14 mouse cellular contexts compared by ENCODE assay signal in genomic region chrX:103286899-103287722, GRCm38 (mm10). TPM values are rescaled to one million over a fixed set of nuclear protein-coding genes. Genes with fewer than 3 reads are reported as not detected.
A peak's percentile ranks its signal among the peaks of the same experiment; 100 is the strongest.
DNase-seq lines count a peak whose midpoint lies in the region; ATAC-seq and TF ChIP-seq lines count a peak whose summit lies in the region.
"Had no signal": no experiment of that assay in that cellular context is flagged by ENCODE, and none has a peak within 500 bp of the region (broad histone marks: within the 10 kb centered on the region; RNA-seq: fewer than 3 reads in every experiment).

No protein-coding gene starts in this region.

- in situ Hi-C loops in CH12.LX (cut with MboI; ENCODE audit: low pct_ligation_motif_present, low pct_unique_long_range_greater_than_20kb, low sequenced_read_pairs) (no loop called here), ES-E14 (cut with MboI; ENCODE audit: low sequenced_read_pairs in 2 of 2, unreplicated experiment in 2 of 2) (no loop called here)

- H3K4me2 ChIP-seq in CH12.LX (ENCODE audit: insufficient read depth, low read depth, poor library complexity, severe bottlenecking), result 0 out of 2 replicates have a peak overlapping the region, but pooled peaks have one; percentile 50
- no peak overlapping the region for H3K4me2 ChIP-seq in forebrain, embryonic 16.5 days (ENCODE audit: low read length)
- no peak overlapping the region for H3K4me2 ChIP-seq in midbrain, embryonic 11.5 days
- H3K4me2 ChIP-seq: liver, embryonic 12.5 days; midbrain, embryonic 12.5 days had no signal

- no peak for TF ChIP-seq RAD21 in CH12.LX (IDR thresholded peaks at IDR 0.05; ENCODE audit: low read depth, low read length)

- TF ChIP-seq EP300 in CH12.LX (IDR thresholded peaks at IDR 0.05; ENCODE audit: low read length), result no peak

- DNase-seq in CH12.LX (ENCODE audit: extremely low read depth) (no peak), ES-E14 (ENCODE audit: low read depth, low spot score) (peak; percentile 39)
- DNase-seq in midbrain, embryonic 11.5 days (ENCODE audit: low spot score, missing footprints), result peak; percentile 87
- no peak for DNase-seq in right cerebral cortex, postnatal 25 days
- no peak for DNase-seq in testis, postnatal 14 days (ENCODE audit: low spot score)
- DNase-seq in heart, adult 11 months, result no peak
- DNase-seq: heart, adult 18-20 months; kidney, postnatal 4 days; thymus, adult 2 months had no signal

- H3K4me3 ChIP-seq in CH12.LX (replicated peaks in 1 of 3; ENCODE audit: low read depth in 2 of 3, low read length in 2 of 3, poor library complexity in 1 of 3) (no peak overlapping the region), ES-E14 (ENCODE audit: insufficient read depth in 1 of 2, low read depth in 1 of 2, low read length in 2 of 2, poor library complexity in 1 of 2, severe bottlenecking in 1 of 2) (no peak overlapping the region)
- H3K4me3 ChIP-seq in forebrain, embryonic 16.5 days (replicated peaks; ENCODE audit: low read length), result no peak overlapping the region
- no peak overlapping the region for H3K4me3 ChIP-seq in midbrain, embryonic 11.5 days (ENCODE audit: low read depth, low read length)
- H3K4me3 ChIP-seq: liver, embryonic 12.5 days; midbrain, embryonic 12.5 days had no signal

- no peak for TF ChIP-seq CTCF in CH12.LX (conservative IDR thresholded peaks at IDR 0.05 in 1 of 2, IDR thresholded peaks at IDR 0.05 in 1 of 2; ENCODE audit: low read depth in 2 of 2, low read length in 2 of 2)

- 23% methylated on average over 4 of the region's 4 CpGs for WGBS in forebrain, embryonic 16.5 days
- 37% methylated on average over 4 of the region's 4 CpGs for WGBS in midbrain, embryonic 11.5 days

- H3K9me3 ChIP-seq in CH12.LX (replicated peaks; ENCODE audit: low read length), result no peaks in the 10 kb centered on the region
- H3K9me3 ChIP-seq in ES-E14 (ENCODE audit: control insufficient read depth, insufficient read depth, low read depth, low read length), result no peaks in the 10 kb centered on the region
- no peaks in the 10 kb centered on the region for H3K9me3 ChIP-seq in forebrain, embryonic 16.5 days (ENCODE audit: control insufficient read depth, low read length)
- no peaks in the 10 kb centered on the region for H3K9me3 ChIP-seq in midbrain, embryonic 11.5 days (ENCODE audit: control insufficient read depth, low read length)
- H3K9me3 ChIP-seq: liver, embryonic 12.5 days; midbrain, embryonic 12.5 days had no signal

- H3K36me3 ChIP-seq in CH12.LX (replicated peaks in 1 of 2; ENCODE audit: control insufficient read depth in 1 of 2, insufficient read depth in 1 of 2, low read length in 1 of 2) (no peaks in the 10 kb centered on the region), ES-E14 (ENCODE audit: control insufficient read depth, insufficient read depth, low read length, poor library complexity, severe bottlenecking) (no peaks in the 10 kb centered on the region)
- H3K36me3 ChIP-seq in forebrain, embryonic 16.5 days (ENCODE audit: control insufficient read depth, insufficient read depth), result no peaks in the 10 kb centered on the region
- H3K36me3 ChIP-seq in midbrain, embryonic 11.5 days (ENCODE audit: control insufficient read depth, insufficient read depth, low read length), result no peaks in the 10 kb centered on the region
- H3K36me3 ChIP-seq: liver, embryonic 12.5 days; midbrain, embryonic 12.5 days had no signal

- H3K27me3 ChIP-seq in CH12.LX (replicated peaks), result no peaks in the 10 kb centered on the region
- H3K27me3 ChIP-seq in forebrain, embryonic 16.5 days (replicated peaks; ENCODE audit: control insufficient read depth, insufficient read depth, low read length), result peaks cover 7% of the 10 kb centered on the region; the same call in 1 of the 2 replicates
- H3K27me3 ChIP-seq in midbrain, embryonic 11.5 days (ENCODE audit: control insufficient read depth, insufficient read depth, low read length), result peaks cover 31% of the 10 kb centered on the region

- dilution Hi-C loops in CH12.LX (cut with MboI; ENCODE audit: extremely low pct_ligation_motif_present, extremely low pct_unique_long_range_greater_than_20kb, low sequenced_read_pairs), result no loop called here

- no peaks in the 10 kb centered on the region for H3K79me2 ChIP-seq in CH12.LX (replicated peaks; ENCODE audit: control insufficient read depth, extremely low read depth, insufficient read depth, poor library complexity, severe bottlenecking)

- H3K9ac ChIP-seq in CH12.LX (ENCODE audit: insufficient read depth, low read depth) (no peak overlapping the region), ES-E14 (ENCODE audit: insufficient read depth, low read depth, low read length, poor library complexity, severe bottlenecking) (no peak overlapping the region)
- no peak overlapping the region for H3K9ac ChIP-seq in forebrain, embryonic 16.5 days (replicated peaks; ENCODE audit: low read depth, low read length)
- H3K9ac ChIP-seq in midbrain, embryonic 11.5 days (ENCODE audit: low read length), result no peak overlapping the region
- H3K9ac ChIP-seq: liver, embryonic 12.5 days; midbrain, embryonic 12.5 days had no signal

- ATAC-seq in forebrain, embryonic 16.5 days, result peak; percentile 85
- ATAC-seq in midbrain, embryonic 11.5 days (ENCODE audit: low FRiP score), result 0 out of 2 replicates have a peak, but pooled peaks have one; percentile 24
- ATAC-seq: inflammation-experienced regulatory T-cells, adult 6 months; liver, embryonic 12.5 days had no signal

- H3K27ac ChIP-seq in CH12.LX (ENCODE audit: insufficient read depth, low read depth), result no peak overlapping the region
- H3K27ac ChIP-seq in ES-E14 (ENCODE audit: insufficient read depth, low read depth, low read length, poor library complexity, severe bottlenecking), result no peak overlapping the region; the same call in 1 of the 2 replicates
- no peak overlapping the region for H3K27ac ChIP-seq in forebrain, embryonic 16.5 days (ENCODE audit: low read length)
- no peak overlapping the region for H3K27ac ChIP-seq in midbrain, embryonic 11.5 days (ENCODE audit: low read depth, low read length)
- H3K27ac ChIP-seq: liver, embryonic 12.5 days; midbrain, embryonic 12.5 days had no signal

- TF ChIP-seq POLR2A in CH12.LX (IDR thresholded peaks at IDR 0.05; ENCODE audit: low read depth, low read length), result no peak

- peaks cover 0 to 15% of the 10 kb centered on the region in 2 experiments; a peak in 2 of 4 replicates for H3K4me1 ChIP-seq in CH12.LX (ENCODE audit: control insufficient read depth in 1 of 2, insufficient read depth in 2 of 2)
- peaks cover 3 to 4% of the 10 kb centered on the region in 2 experiments; a peak in 2 of 4 replicates for H3K4me1 ChIP-seq in ES-E14 (ENCODE audit: control insufficient read depth in 2 of 2, insufficient read depth in 2 of 2, low read length in 2 of 2, poor library complexity in 1 of 2)
- H3K4me1 ChIP-seq in forebrain, embryonic 16.5 days (replicated peaks; ENCODE audit: control insufficient read depth, insufficient read depth, low read length), result peaks cover 6% of the 10 kb centered on the region
- no peaks in the 10 kb centered on the region; the same call in 1 of the 2 replicates for H3K4me1 ChIP-seq in midbrain, embryonic 11.5 days (ENCODE audit: control insufficient read depth, insufficient read depth, low read length)
- H3K4me1 ChIP-seq: liver, embryonic 12.5 days had no signal

TF ChIP-seq in CH12.LX, 34 proteins besides CTCF, POLR2A, EP300 and RAD21:
- TF ChIP-seq RCOR1 (conservative IDR thresholded peaks at IDR 0.05; ENCODE audit: low read depth, low read length) (no peak), MAX (IDR thresholded peaks at IDR 0.05; ENCODE audit: low read length) (no peak)

TF ChIP-seq in ES-E14, 5 proteins besides CTCF, POLR2A, EP300 and RAD21:
- TF ChIP-seq HCFC1 (IDR thresholded peaks at IDR 0.05; ENCODE audit: borderline replicate concordance, insufficient read depth, low read length), result no peak
- no peak for TF ChIP-seq ZNF384 (IDR thresholded peaks at IDR 0.05; ENCODE audit: low read depth, low read length)
- TF ChIP-seq ZC3H11A (IDR thresholded peaks at IDR 0.05; ENCODE audit: borderline replicate concordance, low read depth, low read length), result no peak
- no peak for TF ChIP-seq CHD2 (IDR thresholded peaks at IDR 0.05; ENCODE audit: low read depth, low read length)
- no peak for TF ChIP-seq MAFK (IDR thresholded peaks at IDR 0.05; ENCODE audit: insufficient read depth, low read depth, low read length)

RNA-seq across cellular contexts. Expression of gene Cdx4, which starts 34.1 kb away (rescaled TPM):
- total RNA-seq in CH12.LX (2012; rRNA removed) (not detected in 2 replicates), CH12.LX (2014; rRNA removed) (not detected in 2 replicates), ES-E14 (2012; rRNA removed) (0.31 and 0.32 TPM in 2 replicates)
- not detected in 2 replicates for polyA plus RNA-seq in CH12.LX (2012; ENCODE audit: insufficient read length, low read depth)
- not detected in 2 replicates for polyA plus RNA-seq in forebrain, embryonic 16.5 days (2015; fragmentation: Nextera tagmentation; extraction: Ambion mirVana)
- not detected in 2 replicates for polyA plus RNA-seq in midbrain, embryonic 11.5 days (2014; fragmentation: Nextera tagmentation; extraction: Ambion mirVana)
- total RNA-seq: heart, adult 18-20 months had no signal
- polyA plus RNA-seq: cortical plate, adult 2 months; inflammation-experienced regulatory T-cells, adult 6 months; liver, embryonic 12.5 days; midbrain, embryonic 12.5 days; thymus, adult 2 months had no signal

Comparison
In these comparisons a context has a peak if more than half of its experiments do, and no peak if none do; other contexts are left out.
1. DNase-seq: peak in ES-E14 (single experiment) and midbrain, embryonic 11.5 days (single experiment); none in CH12.LX (single experiment), right cerebral cortex, postnatal 25 days (single experiment), testis, postnatal 14 days (single experiment) and heart, adult 11 months (single experiment).